8 mouse cellular contexts compared by ENCODE assay signal in genomic region chr3:105800156-105800674, GRCm38 (mm10). TPM values are rescaled to one million over a fixed set of nuclear protein-coding genes. Genes with fewer than 3 reads are reported as not detected.
DNase-seq lines count a peak whose midpoint lies in the region; ATAC-seq lines count a peak whose summit lies in the region.

No protein-coding gene starts in this region.

- H3K36me3 ChIP-seq in erythroblast, embryonic 14.5 days (ENCODE audit: control insufficient read depth): peaks cover 11% of the 10 kb centered on the region
- no peaks in the 10 kb centered on the region for H3K36me3 ChIP-seq in embryonic facial prominence, embryonic 13.5 days
- no peaks in the 10 kb centered on the region for H3K36me3 ChIP-seq in kidney, embryonic 16.5 days (ENCODE audit: insufficient read depth, low read length)

- H3K9me3 ChIP-seq in erythroblast, embryonic 14.5 days (ENCODE audit: control insufficient read depth, low read length): no peaks in the 10 kb centered on the region
- no peaks in the 10 kb centered on the region for H3K9me3 ChIP-seq in embryonic facial prominence, embryonic 13.5 days
- no peaks in the 10 kb centered on the region for H3K9me3 ChIP-seq in kidney, embryonic 16.5 days (ENCODE audit: low read length)

- H3K4me3 ChIP-seq in erythroblast, embryonic 14.5 days (replicated peaks): peak overlapping the region; percentile 99
- peak overlapping the region; percentile 87 for H3K4me3 ChIP-seq in embryonic facial prominence, embryonic 13.5 days
- H3K4me3 ChIP-seq in kidney, embryonic 16.5 days (ENCODE audit: low read length): peak overlapping the region; percentile 83

- DNase-seq in 416B (ENCODE audit: low read depth): peak; percentile 75
- DNase-seq in naive thymus-derived CD4-positive, alpha-beta T cell, adult 2 months (ENCODE audit: low read depth): peak; percentile 82
- DNase-seq in ovary, postnatal 36 days (ENCODE audit: low spot score): no peak

- ATAC-seq in erythroblast, adult 5-6 weeks (replicated peaks; ENCODE audit: low FRiP score, poor library complexity, severe bottlenecking): no peak
- no peak for ATAC-seq in embryonic facial prominence, embryonic 13.5 days (ENCODE audit: insufficient number of reproducible peaks, insufficient read depth, low FRiP score, low TSS enrichment, low read depth)
- no peak for ATAC-seq in kidney, embryonic 16.5 days (ENCODE audit: low FRiP score, low TSS enrichment)
- ATAC-seq in monocyte, adult 5-6 weeks (replicated peaks; ENCODE audit: insufficient number of reproducible peaks, low FRiP score, low TSS enrichment, poor library complexity, severe bottlenecking): no peak

- no peaks in the 10 kb centered on the region for H3K27me3 ChIP-seq in erythroblast, embryonic 14.5 days (ENCODE audit: control insufficient read depth)
- H3K27me3 ChIP-seq in embryonic facial prominence, embryonic 13.5 days: no peaks in the 10 kb centered on the region
- H3K27me3 ChIP-seq in kidney, embryonic 16.5 days (ENCODE audit: insufficient read depth, low read length): no peaks in the 10 kb centered on the region

- peak overlapping the region; percentile 95 for H3K9ac ChIP-seq in embryonic facial prominence, embryonic 13.5 days
- H3K9ac ChIP-seq in kidney, embryonic 16.5 days (replicated peaks; ENCODE audit: low read length): peak overlapping the region; percentile 92

- peak overlapping the region; percentile 75 for H3K4me2 ChIP-seq in embryonic facial prominence, embryonic 13.5 days
- H3K4me2 ChIP-seq in kidney, embryonic 16.5 days (replicated peaks; ENCODE audit: low read depth, low read length): peak overlapping the region; percentile 85

- peaks cover 77% of the 10 kb centered on the region for H3K4me1 ChIP-seq in erythroblast, embryonic 14.5 days (ENCODE audit: control insufficient read depth)
- peaks cover 19% of the 10 kb centered on the region for H3K4me1 ChIP-seq in embryonic facial prominence, embryonic 13.5 days
- H3K4me1 ChIP-seq in kidney, embryonic 16.5 days (ENCODE audit: insufficient read depth, low read length): peaks cover 26% of the 10 kb centered on the region

- 1% methylated on average over 12 of the region's 12 CpGs for WGBS in embryonic facial prominence, embryonic 13.5 days
- under 1% methylated on average over 12 of the region's 12 CpGs for WGBS in kidney, embryonic 16.5 days

- H3K27ac ChIP-seq in embryonic facial prominence, embryonic 13.5 days: peak overlapping the region; percentile 86
- peak overlapping the region; percentile 92 for H3K27ac ChIP-seq in kidney, embryonic 16.5 days (ENCODE audit: low read length)

RNA-seq across cellular contexts. Expression of gene Rap1a, which starts 0.9 kb away (rescaled TPM):
- polyA plus RNA-seq in erythroblast, embryonic 14.5 days (2012): 2.1 and 3.8 TPM in 2 replicates
- total RNA-seq in erythroblast, adult 5-6 weeks (2015; ENCODE audit: low replicate concordance): 67.7 and 77.8 TPM in 2 replicates
- total RNA-seq in erythroblast, adult 5-6 weeks (2017; ENCODE audit: low replicate concordance): 99.3 and 137 TPM in 2 replicates
- 83.1 and 89.6 TPM in 2 replicates for polyA plus RNA-seq in embryonic facial prominence, embryonic 13.5 days (2015; fragmentation: Nextera tagmentation; extraction: Ambion mirVana)
- polyA plus RNA-seq in kidney, embryonic 16.5 days (2015; fragmentation: Nextera tagmentation; extraction: Ambion mirVana): 99.3 and 104 TPM in 2 replicates
- total RNA-seq in monocyte, adult 5-6 weeks (2017): 424 to 819 TPM (median 731 TPM) in 3 replicates

Comparison
In these comparisons a context has a peak if more than half of its experiments do, and no peak if none do; other contexts are left out.
1. RNA of gene Rap1a, which starts 0.9 kb away (polyA plus RNA-seq): 99.3 to 104 TPM in kidney, embryonic 16.5 days and 83.1 to 89.6 TPM in embryonic facial prominence, embryonic 13.5 days; 2.1 to 3.8 TPM in erythroblast, embryonic 14.5 days; every median in the first group is over 10 times any median in the second.
2. Peak in every context shown above with its lines, with median percentiles within 50 percentile points of each other: H3K4me3 ChIP-seq.